Mouse (Mus musculus) limb, embryonic 11.5 days (tissue): Measurements from ENCODE around the gene Rora. TPM values are rescaled to one million over a fixed set of nuclear protein-coding genes. Genes with fewer than 3 reads are reported as not detected.

Source experiments
- ATAC-seq: fragments of 200-750 bp; cut with Nextera tagmentation; 2 replicates; pipeline ENCODE4 v1.8.0; 2017; ENCODE audit warnings: low read depth; ENCODE audit not compliant: insufficient number of reproducible peaks, low FRiP score, low TSS enrichment
- DNase-seq: peaks from one replicate; pipeline ENCODE4 v3.0.0-alpha.2; 2015; ENCODE audit warnings: low spot score
- H3K27ac ChIP-seq: fragments of 300-500 bp; sonication (generic); replicated peaks from 2 replicates; pipeline ENCODE4 v1.5.1; 2014; ENCODE audit warnings: low read depth, mild to moderate bottlenecking, low read length
- H3K27me3 ChIP-seq: fragments of 300-500 bp; sonication (generic); 2 replicates; pipeline ENCODE4 v1.6.1; 2014; ENCODE audit warnings: mild to moderate bottlenecking, low read length, mixed read lengths; ENCODE audit not compliant: control insufficient read depth, insufficient read depth
- H3K36me3 ChIP-seq: fragments of 300-500 bp; sonication (generic); 2 replicates; pipeline ENCODE4 v1.6.1; 2014; ENCODE audit warnings: mild to moderate bottlenecking, low read length, moderate library complexity, mixed read lengths; ENCODE audit not compliant: control insufficient read depth, insufficient read depth
- H3K4me1 ChIP-seq: fragments of 300-500 bp; sonication (generic); 2 replicates; pipeline ENCODE4 v1.6.1; 2014; ENCODE audit warnings: low read length, mixed read lengths; ENCODE audit not compliant: control insufficient read depth, insufficient read depth
- H3K4me2 ChIP-seq: fragments of 300-500 bp; sonication (generic); 2 replicates; pipeline ENCODE4 v1.6.1; 2014; ENCODE audit warnings: low read depth, mild to moderate bottlenecking, moderate library complexity; ENCODE audit not compliant: severe bottlenecking
- H3K4me3 ChIP-seq: fragments of 300-500 bp; sonication (generic); 2 replicates; pipeline ENCODE4 v1.5.1; 2014; ENCODE audit warnings: low read depth, low read length
- H3K9ac ChIP-seq: fragments of 300-500 bp; sonication (generic); 2 replicates; pipeline ENCODE4 v1.6.1; 2014; ENCODE audit warnings: mild to moderate bottlenecking, low read length
- H3K9me3 ChIP-seq: fragments of 300-500 bp; sonication (generic); 2 replicates; pipeline ENCODE4 v1.6.1; 2016; ENCODE audit warnings: low read length; ENCODE audit not compliant: control insufficient read depth
- WGBS: fragments of 180-500 bp; shearing (Covaris S2); extraction: QIAGEN DNeasy Blood & Tissue Kit; methylation state at CpG from one replicate; pipeline ENCODE4 v1.1.7; 2014; 5-methylcytosine and 5-hydroxymethylcytosine counted together
- polyA plus RNA-seq: library from polyadenylated mRNA; unstranded; fragments of >200 nt; fragmentation: Nextera tagmentation; extraction: Ambion mirVana; gene quantifications from 2 replicates; pipeline ENCODE4 v1.2.1, GENCODE M21; 2014

Gene Rora
- polyA plus RNA-seq, 1 experiment from 2014 or later, result 3.1 TPM

- H3K27me3 ChIP-seq, result 0 out of 2 replicates have a peak, but pooled peaks cover 2% of the 10 kb centered on the region
- H3K4me1 ChIP-seq, result no peaks in the 10 kb centered on the region; the same call in 1 of the 2 replicates
- no peak overlapping the region for H3K9ac ChIP-seq
- no peaks in the 10 kb centered on the region for H3K9me3 ChIP-seq
- peak; percentile 82 for ATAC-seq
- no peaks in the 10 kb centered on the region for H3K36me3 ChIP-seq
- no peak overlapping the region for H3K4me2 ChIP-seq
- H3K4me3 ChIP-seq, result no peak overlapping the region
- H3K27ac ChIP-seq, result no peak overlapping the region
- WGBS, result 20% methylated on average over 4 of the region's 4 CpGs
- peak; percentile 73 for DNase-seq
These were observed 289.0 kb downstream of the Rora start for GRCm38 (mm10) chr9:68942595-68943011.

GRCm38 (mm10) chr9:68944026-68944425 lies 290.4 kb downstream of the Rora start:
- Histone ChIP-seq H3K27me3 (0 out of 2 replicates have a peak, but pooled peaks cover 2% of the 10 kb centered on the region), H3K4me1 (no peaks in the 10 kb centered on the region; the same call in 1 of the 2 replicates), H3K27ac (no peak overlapping the region), H3K9me3 (no peaks in the 10 kb centered on the region), H3K9ac (no peak overlapping the region), H3K36me3 (no peaks in the 10 kb centered on the region), H3K4me3 (no peak overlapping the region), H3K4me2 (no peak overlapping the region)
- no peak for DNase-seq
- WGBS, result 95% methylated on average over 3 of the region's 3 CpGs
- ATAC-seq, result no peak

GRCm38 (mm10) chr9:68947707-68948106 lies 294.1 kb downstream of the Rora start:
- Histone ChIP-seq H3K4me3 (no peak overlapping the region), H3K9me3 (no peaks in the 10 kb centered on the region), H3K4me1 (no peaks in the 10 kb centered on the region), H3K27ac (no peak overlapping the region), H3K9ac (no peak overlapping the region), H3K27me3 (no peaks in the 10 kb centered on the region), H3K36me3 (no peaks in the 10 kb centered on the region), H3K4me2 (no peak overlapping the region)
- 9% methylated on average over 6 of the region's 6 CpGs for WGBS
- DNase-seq (peak; percentile 38), ATAC-seq (no peak)

GRCm38 (mm10) chr9:68948141-68948540 lies 294.6 kb downstream of the Rora start:
- DNase-seq (no peak), ATAC-seq (no peak)
- Histone ChIP-seq H3K36me3 (no peaks in the 10 kb centered on the region), H3K4me3 (no peak overlapping the region), H3K4me2 (no peak overlapping the region), H3K4me1 (no peaks in the 10 kb centered on the region), H3K9ac (no peak overlapping the region), H3K27me3 (no peaks in the 10 kb centered on the region), H3K9me3 (no peaks in the 10 kb centered on the region), H3K27ac (no peak overlapping the region)
- 80% methylated on average over 3 of the region's 3 CpGs for WGBS

GRCm38 (mm10) chr9:68956210-68956874 lies 302.8 kb downstream of the Rora start:
- no peak overlapping the region for H3K9ac ChIP-seq
- H3K4me3 ChIP-seq, result no peak overlapping the region
- no peaks in the 10 kb centered on the region for H3K27me3 ChIP-seq
- H3K4me1 ChIP-seq, result no peaks in the 10 kb centered on the region
- H3K36me3 ChIP-seq, result no peaks in the 10 kb centered on the region
- H3K4me2 ChIP-seq, result no peak overlapping the region
- WGBS, result 32% methylated on average over 12 of the region's 12 CpGs
- peak; percentile 31 for DNase-seq
- no peaks in the 10 kb centered on the region for H3K9me3 ChIP-seq
- ATAC-seq, result no peak
- H3K27ac ChIP-seq, result no peak overlapping the region

- H3K9ac ChIP-seq, result no peak overlapping the region
- DNase-seq, result peak; percentile 76
- no peak overlapping the region for H3K4me2 ChIP-seq
- H3K36me3 ChIP-seq, result no peaks in the 10 kb centered on the region
- no peaks in the 10 kb centered on the region for H3K27me3 ChIP-seq
- H3K4me1 ChIP-seq, result no peaks in the 10 kb centered on the region
- H3K4me3 ChIP-seq, result no peak overlapping the region
- WGBS, result 58% methylated on average over 5 of the region's 5 CpGs
- H3K9me3 ChIP-seq, result no peaks in the 10 kb centered on the region
- no peak for ATAC-seq
- H3K27ac ChIP-seq, result no peak overlapping the region
These were observed 303.5 kb downstream of the Rora start for GRCm38 (mm10) chr9:68956938-68957573.

GRCm38 (mm10) chr9:68957793-68958192 lies 304.2 kb downstream of the Rora start:
- Histone ChIP-seq H3K4me3 (no peak overlapping the region), H3K27ac (no peak overlapping the region), H3K9me3 (no peaks in the 10 kb centered on the region), H3K4me2 (no peak overlapping the region), H3K4me1 (no peaks in the 10 kb centered on the region), H3K9ac (no peak overlapping the region), H3K27me3 (no peaks in the 10 kb centered on the region), H3K36me3 (no peaks in the 10 kb centered on the region)
- ATAC-seq (no peak), DNase-seq (no peak)
- WGBS, result 94% methylated on average over 3 of the region's 3 CpGs

- Histone ChIP-seq H3K9me3 (no peaks in the 10 kb centered on the region), H3K36me3 (no peaks in the 10 kb centered on the region), H3K9ac (no peak overlapping the region), H3K4me3 (no peak overlapping the region), H3K4me1 (no peaks in the 10 kb centered on the region), H3K27me3 (no peaks in the 10 kb centered on the region), H3K27ac (no peak overlapping the region), H3K4me2 (no peak overlapping the region)
- DNase-seq (no peak), ATAC-seq (no peak)
- 64% methylated on average over 5 of the region's 5 CpGs for WGBS
These were observed 305.3 kb downstream of the Rora start for GRCm38 (mm10) chr9:68958919-68959318.
